Mouse (Mus musculus): ENCODE results near the gene Hcn3. TPM values are rescaled to one million over a fixed set of nuclear protein-coding genes. Genes with fewer than 3 reads are reported as not detected.
"Not testable (repeated sequence)": the region's sequence is repeated elsewhere in the genome, so short reads cannot be mapped to it uniquely, and the experiment has no call there.

Gene Hcn3
- polyA plus RNA-seq, 1 experiment from 2014 or later = 6.7 TPM

DNA sequence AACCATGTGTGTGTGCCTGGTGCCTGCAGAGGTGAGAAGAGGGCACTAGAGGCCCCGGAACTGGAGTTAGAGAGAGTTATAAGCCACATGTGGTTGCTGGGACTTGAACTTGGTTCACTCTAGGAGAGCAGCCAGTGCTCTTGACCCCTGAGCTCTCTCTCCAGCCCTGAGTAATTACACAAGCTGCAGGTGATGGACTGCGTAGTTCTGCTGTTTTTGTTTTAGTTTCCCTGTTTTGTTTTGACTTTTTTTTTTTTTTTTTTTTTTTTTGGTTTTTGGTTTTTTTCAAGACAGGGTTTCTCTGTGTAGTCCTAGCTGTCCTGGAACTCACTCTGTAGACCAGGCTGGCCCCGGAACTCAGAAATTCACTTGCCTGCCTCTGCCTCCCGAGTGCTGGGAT is 1.8 kb upstream of the Hcn3 start:
- Histone ChIP-seq H3K9me3 (ENCODE audit: control insufficient read depth, low read length) (no peaks in the 10 kb centered on the region), H3K27ac (ENCODE audit: low read depth, low read length) (no peak overlapping the region), H3K9ac (ENCODE audit: low read length) (no peak overlapping the region), H3K27me3 (ENCODE audit: control insufficient read depth, insufficient read depth, low read length) (peaks cover 4% of the 10 kb centered on the region; the same call in 1 of the 2 replicates), H3K4me1 (replicated peaks; ENCODE audit: control insufficient read depth, insufficient read depth, low read length) (peaks cover 23% of the 10 kb centered on the region; the same call in 1 of the 2 replicates), H3K36me3 (ENCODE audit: control insufficient read depth, insufficient read depth, low read length) (no peaks in the 10 kb centered on the region), H3K4me3 (ENCODE audit: low read depth, low read length) (no peak overlapping the region), H3K4me2 (ENCODE audit: low read depth, low read length, severe bottlenecking) (no peak overlapping the region)
- DNase-seq (ENCODE audit: low spot score) (no peak), ATAC-seq (replicated peaks; ENCODE audit: low FRiP score) (no peak)
- 86% methylated on average over 4 of the region's 4 CpGs for WGBS

- H3K27me3 ChIP-seq (ENCODE audit: control insufficient read depth, insufficient read depth, low read length); H3K36me3 ChIP-seq (ENCODE audit: control insufficient read depth, insufficient read depth, low read length); H3K9me3 ChIP-seq (ENCODE audit: control insufficient read depth, low read length); ATAC-seq (replicated peaks; ENCODE audit: low FRiP score); DNase-seq (ENCODE audit: low spot score); H3K9ac ChIP-seq (ENCODE audit: low read length); H3K4me3 ChIP-seq (ENCODE audit: low read depth, low read length); H3K27ac ChIP-seq (ENCODE audit: low read depth, low read length); H3K4me2 ChIP-seq (ENCODE audit: low read depth, low read length, severe bottlenecking): not testable (repeated sequence)
- peaks cover 23% of the 10 kb centered on the region; the same call in 1 of the 2 replicates for H3K4me1 ChIP-seq (replicated peaks; ENCODE audit: control insufficient read depth, insufficient read depth, low read length)
These were observed 1.2 kb upstream of the Hcn3 start for GRCm38 (mm10) chr3:89161207-89161606.

DNA sequence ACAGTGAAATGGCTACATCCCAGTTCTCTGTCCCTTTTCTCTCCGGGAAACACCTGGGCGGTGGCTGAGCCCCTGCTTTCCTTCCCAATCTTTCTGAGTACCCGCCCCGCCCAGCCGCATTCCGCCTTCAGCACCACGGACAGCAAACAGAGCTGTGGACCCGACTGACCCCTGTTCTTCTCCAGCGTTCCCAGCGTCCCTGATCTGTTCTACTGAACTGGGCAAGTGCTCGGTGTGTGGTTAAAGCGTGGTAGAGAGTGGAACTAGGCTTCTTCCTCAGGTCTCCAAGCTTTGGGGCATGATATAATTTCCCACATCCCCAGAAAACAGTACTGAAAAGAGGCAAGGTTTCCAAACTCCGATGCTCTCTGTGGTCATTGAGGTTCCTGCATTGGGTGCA is 785 bp downstream of the Hcn3 start:
- Histone ChIP-seq H3K36me3 (ENCODE audit: control insufficient read depth, insufficient read depth, low read length) (no peaks in the 10 kb centered on the region), H3K27me3 (ENCODE audit: control insufficient read depth, insufficient read depth, low read length) (peaks cover 4% of the 10 kb centered on the region; the same call in 1 of the 2 replicates), H3K4me1 (replicated peaks; ENCODE audit: control insufficient read depth, insufficient read depth, low read length) (peaks cover 14% of the 10 kb centered on the region; the same call in 1 of the 2 replicates), H3K9ac (ENCODE audit: low read length) (peak overlapping the region; percentile 74), H3K27ac (ENCODE audit: low read depth, low read length) (no peak overlapping the region), H3K4me3 (ENCODE audit: low read depth, low read length) (peak overlapping the region; percentile 70), H3K9me3 (ENCODE audit: control insufficient read depth, low read length) (no peaks in the 10 kb centered on the region), H3K4me2 (ENCODE audit: low read depth, low read length, severe bottlenecking) (peak overlapping the region; percentile 96)
- ATAC-seq (replicated peaks; ENCODE audit: low FRiP score) (no peak), DNase-seq (ENCODE audit: low spot score) (peak; percentile 86)
- WGBS = under 1% methylated on average over 13 of the region's 13 CpGs

DNA sequence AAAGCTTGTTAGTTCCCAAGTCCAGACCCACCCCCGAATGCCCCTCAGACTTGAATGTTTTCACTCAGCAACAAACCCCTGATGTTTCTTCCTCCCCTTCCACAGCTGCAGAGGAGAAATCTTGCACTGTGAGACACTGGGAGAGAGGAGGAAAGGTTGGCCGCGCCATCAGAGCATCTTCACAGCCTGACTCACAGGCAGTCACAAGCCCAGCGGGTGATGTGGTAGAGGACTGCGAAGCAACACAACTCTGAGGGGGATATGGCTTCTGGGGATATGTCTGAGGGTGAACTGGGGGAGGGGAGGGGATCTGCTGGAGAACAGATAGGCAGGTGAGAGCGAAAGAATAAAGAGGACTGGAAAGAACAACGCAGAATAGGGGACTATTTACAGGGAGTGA is 1.3 kb downstream of the Hcn3 start:
- no peak overlapping the region for H3K27ac ChIP-seq (ENCODE audit: low read depth, low read length)
- H3K9me3 ChIP-seq (ENCODE audit: control insufficient read depth, low read length) = no peaks in the 10 kb centered on the region
- WGBS = 24% methylated on average over 7 of the region's 7 CpGs

DNA sequence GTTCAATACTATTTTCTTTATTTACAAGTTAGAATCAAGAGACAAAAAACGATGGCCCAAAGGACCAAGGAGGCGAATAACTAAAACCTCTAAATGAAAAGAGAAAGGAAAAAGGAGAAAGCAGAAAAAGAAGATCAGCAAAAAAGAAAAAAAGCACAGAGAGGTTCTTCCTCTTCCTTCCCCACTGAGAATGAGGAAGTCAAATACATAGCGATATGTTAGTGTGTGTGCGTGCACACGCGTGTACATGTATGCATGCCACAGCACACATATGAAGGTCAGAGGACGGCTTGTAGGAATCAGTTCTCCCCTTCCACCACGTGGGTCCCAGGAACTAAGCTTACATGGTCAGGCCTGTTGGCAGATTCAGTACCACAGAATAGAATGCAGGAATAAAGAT is 3.0 kb downstream of the Hcn3 start:
- ATAC-seq (replicated peaks; ENCODE audit: low FRiP score) (no peak), DNase-seq (ENCODE audit: low spot score) (peak; percentile 38)
- Histone ChIP-seq H3K9ac (ENCODE audit: low read length) (no peak overlapping the region), H3K4me2 (ENCODE audit: low read depth, low read length, severe bottlenecking) (no peak overlapping the region), H3K27me3 (ENCODE audit: control insufficient read depth, insufficient read depth, low read length) (peaks cover 4% of the 10 kb centered on the region; the same call in 1 of the 2 replicates), H3K4me3 (ENCODE audit: low read depth, low read length) (no peak overlapping the region), H3K27ac (ENCODE audit: low read depth, low read length) (no peak overlapping the region), H3K36me3 (ENCODE audit: control insufficient read depth, insufficient read depth, low read length) (no peaks in the 10 kb centered on the region), H3K4me1 (replicated peaks; ENCODE audit: control insufficient read depth, insufficient read depth, low read length) (peaks cover 8% of the 10 kb centered on the region; the same call in 1 of the 2 replicates), H3K9me3 (ENCODE audit: control insufficient read depth, low read length) (no peaks in the 10 kb centered on the region)
- WGBS = 91% methylated on average over 8 of the region's 8 CpGs

More for the DNA sequence above, 1.3 kb downstream of the Hcn3 start:
- Histone ChIP-seq H3K9ac (ENCODE audit: low read length) (peak overlapping the region; percentile 74; the same call in 1 of the 2 replicates), H3K4me1 (replicated peaks; ENCODE audit: control insufficient read depth, insufficient read depth, low read length) (peaks cover 9% of the 10 kb centered on the region; the same call in 1 of the 2 replicates), H3K4me3 (ENCODE audit: low read depth, low read length) (peak overlapping the region; percentile 70), H3K36me3 (ENCODE audit: control insufficient read depth, insufficient read depth, low read length) (no peaks in the 10 kb centered on the region), H3K4me2 (ENCODE audit: low read depth, low read length, severe bottlenecking) (peak overlapping the region; percentile 96), H3K27me3 (ENCODE audit: control insufficient read depth, insufficient read depth, low read length) (peaks cover 4% of the 10 kb centered on the region; the same call in 1 of the 2 replicates)
- ATAC-seq (replicated peaks; ENCODE audit: low FRiP score) (no peak), DNase-seq (ENCODE audit: low spot score) (peak; percentile 35)

GRCm38 (mm10) chr3:89152084-89152835 is 7.7 kb downstream of the Hcn3 start:
- no peak for ATAC-seq (replicated peaks; ENCODE audit: low FRiP score)
- no peak overlapping the region for H3K27ac ChIP-seq (ENCODE audit: low read depth, low read length)
- peak; percentile 53 for DNase-seq (ENCODE audit: low spot score)
- H3K4me1 ChIP-seq (replicated peaks; ENCODE audit: control insufficient read depth, insufficient read depth, low read length) = 0 out of 2 replicates have a peak, but pooled peaks cover 4% of the 10 kb centered on the region
- H3K27me3 ChIP-seq (ENCODE audit: control insufficient read depth, insufficient read depth, low read length) = peaks cover 5% of the 10 kb centered on the region
- no peak overlapping the region for H3K4me2 ChIP-seq (ENCODE audit: low read depth, low read length, severe bottlenecking)
- H3K9ac ChIP-seq (ENCODE audit: low read length) = no peak overlapping the region
- no peaks in the 10 kb centered on the region for H3K9me3 ChIP-seq (ENCODE audit: control insufficient read depth, low read length)
- no peaks in the 10 kb centered on the region for H3K36me3 ChIP-seq (ENCODE audit: control insufficient read depth, insufficient read depth, low read length)
- whole genome bisulfite sequencing = 67% methylated on average over 17 of the region's 17 CpGs
- H3K4me3 ChIP-seq (ENCODE audit: low read depth, low read length) = no peak overlapping the region

GRCm38 (mm10) chr3:89148567-89148966 is 11.4 kb downstream of the Hcn3 start:
- DNase-seq (ENCODE audit: low spot score) (peak; percentile 42), ATAC-seq (replicated peaks; ENCODE audit: low FRiP score) (no peak)
- no peak overlapping the region for H3K9ac ChIP-seq (ENCODE audit: low read length)
- WGBS = 68% methylated on average over 14 of the region's 14 CpGs
- H3K4me1 ChIP-seq (replicated peaks; ENCODE audit: control insufficient read depth, insufficient read depth, low read length) = peaks cover 6% of the 10 kb centered on the region; the same call in 1 of the 2 replicates
- no peak overlapping the region for H3K27ac ChIP-seq (ENCODE audit: low read depth, low read length)
- H3K9me3 ChIP-seq (ENCODE audit: control insufficient read depth, low read length) = no peaks in the 10 kb centered on the region
- H3K27me3 ChIP-seq (ENCODE audit: control insufficient read depth, insufficient read depth, low read length) = peaks cover 5% of the 10 kb centered on the region
- H3K4me2 ChIP-seq (ENCODE audit: low read depth, low read length, severe bottlenecking) = no peak overlapping the region
- no peak overlapping the region for H3K4me3 ChIP-seq (ENCODE audit: low read depth, low read length)
- H3K36me3 ChIP-seq (ENCODE audit: control insufficient read depth, insufficient read depth, low read length) = no peaks in the 10 kb centered on the region

DNA sequence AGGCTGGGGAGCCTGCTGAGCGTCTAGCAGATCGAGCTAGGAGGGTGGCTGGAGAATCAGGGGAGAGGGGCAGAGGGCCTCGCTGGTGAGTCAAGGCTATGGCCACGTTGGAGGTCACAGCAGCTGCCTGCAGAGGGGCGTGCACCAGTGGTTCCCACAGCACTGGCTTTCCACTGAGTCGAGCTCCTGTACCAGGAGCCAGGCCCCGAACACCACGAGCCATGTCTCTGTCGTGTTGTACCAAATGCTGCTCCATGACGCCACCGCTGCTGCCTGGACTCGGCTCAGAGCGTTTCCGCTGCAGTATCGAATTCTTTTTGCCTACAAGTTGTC is 12.1 kb downstream of the Hcn3 start:
- no peak overlapping the region for H3K4me3 ChIP-seq (ENCODE audit: low read depth, low read length)
- WGBS = 13% methylated on average over 15 of the region's 15 CpGs
- no peak overlapping the region for H3K27ac ChIP-seq (ENCODE audit: low read depth, low read length)
- no peak overlapping the region for H3K9ac ChIP-seq (ENCODE audit: low read length)
- peak overlapping the region; percentile 32 for H3K4me2 ChIP-seq (ENCODE audit: low read depth, low read length, severe bottlenecking)
- no peak for ATAC-seq (replicated peaks; ENCODE audit: low FRiP score)
- peaks cover 6% of the 10 kb centered on the region; the same call in 1 of the 2 replicates for H3K4me1 ChIP-seq (replicated peaks; ENCODE audit: control insufficient read depth, insufficient read depth, low read length)
- H3K27me3 ChIP-seq (ENCODE audit: control insufficient read depth, insufficient read depth, low read length) = peaks cover 5% of the 10 kb centered on the region
- DNase-seq (ENCODE audit: low spot score) = peak; percentile 52
- H3K9me3 ChIP-seq (ENCODE audit: control insufficient read depth, low read length) = no peaks in the 10 kb centered on the region
- no peaks in the 10 kb centered on the region for H3K36me3 ChIP-seq (ENCODE audit: control insufficient read depth, insufficient read depth, low read length)

All from forebrain, embryonic 11.5 days (tissue).